Mouse (Mus musculus) megakaryocyte, embryonic 14.5 days (primary cell): ENCODE results near the gene Dnajb6. TPM values are rescaled to one million over a fixed set of nuclear protein-coding genes. Genes with fewer than 3 reads are reported as not detected.
"Not testable (repeated sequence)": the region's sequence is repeated elsewhere in the genome, so short reads cannot be mapped to it uniquely, and the experiment has no call there.

Experiments
- H3K27me3 ChIP-seq: replicated peaks from 2 replicates; pipeline ENCODE3; 2012; ENCODE audit warnings: inconsistent platforms
- H3K36me3 ChIP-seq: replicated peaks from 2 replicates; pipeline ENCODE3; 2012; ENCODE audit warnings: low read length, inconsistent platforms, mixed read lengths
- H3K4me1 ChIP-seq: 2 replicates; pipeline ENCODE4 v1.6.1; 2012; ENCODE audit warnings: inconsistent platforms
- H3K4me3 ChIP-seq: replicated peaks from 2 replicates; pipeline ENCODE3; 2012; ENCODE audit warnings: moderate library complexity, mild to moderate bottlenecking, inconsistent platforms
- H3K9me3 ChIP-seq: 2 replicates; pipeline ENCODE4 v1.6.1; 2012; ENCODE audit warnings: inconsistent platforms
- FLI1 ChIP-seq: IDR thresholded peaks from 2 replicates; pipeline ENCODE4 v1.6.1; 2012; ENCODE audit warnings: low read length, inconsistent platforms, mixed read lengths
- GATA1 ChIP-seq: IDR thresholded peaks from 3 replicates; pipeline ENCODE4 v1.6.1; 2012; ENCODE audit warnings: mixed read lengths, low read length, inconsistent platforms, borderline replicate concordance
- polyA plus RNA-seq: library from polyadenylated mRNA; stranded (reverse); fragments of >175 nt; gene quantifications from 2 replicates; pipeline ENCODE4 v1.2.3, GENCODE M21; 2012; ENCODE audit warnings: low replicate concordance; ENCODE audit not compliant: insufficient read depth

Gene Dnajb6
- polyA plus RNA-seq, 1 experiment: 175 TPM

DNA sequence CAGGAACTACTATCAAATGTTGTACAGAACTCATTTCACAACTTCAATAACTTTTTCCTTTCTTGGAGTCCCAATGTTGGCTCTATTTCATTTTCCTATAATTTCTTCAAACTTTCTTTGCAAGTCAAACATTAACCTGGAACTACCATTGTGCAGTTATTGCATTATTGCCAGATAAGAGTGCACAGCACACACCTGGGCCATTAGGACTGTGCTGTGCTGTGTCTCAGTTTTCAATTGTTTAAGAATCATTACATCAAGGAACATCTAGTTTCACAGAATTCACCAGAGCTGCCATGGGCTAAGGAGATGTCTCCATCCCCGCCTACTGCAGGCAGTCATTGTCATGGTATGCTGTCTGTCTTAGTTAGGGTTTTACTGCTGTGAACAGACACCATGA, 73.5 kb downstream of the Dnajb6 start:
- Histone ChIP-seq H3K4me1 (0 out of 2 replicates have a peak, but pooled peaks cover 4% of the 10 kb centered on the region), H3K27me3 (no peaks in the 10 kb centered on the region), H3K9me3 (peaks cover 2% of the 10 kb centered on the region), H3K4me3 (no peak overlapping the region), H3K36me3 (no peaks in the 10 kb centered on the region)
- TF ChIP-seq GATA1 (no peak), FLI1 (no peak)

DNA sequence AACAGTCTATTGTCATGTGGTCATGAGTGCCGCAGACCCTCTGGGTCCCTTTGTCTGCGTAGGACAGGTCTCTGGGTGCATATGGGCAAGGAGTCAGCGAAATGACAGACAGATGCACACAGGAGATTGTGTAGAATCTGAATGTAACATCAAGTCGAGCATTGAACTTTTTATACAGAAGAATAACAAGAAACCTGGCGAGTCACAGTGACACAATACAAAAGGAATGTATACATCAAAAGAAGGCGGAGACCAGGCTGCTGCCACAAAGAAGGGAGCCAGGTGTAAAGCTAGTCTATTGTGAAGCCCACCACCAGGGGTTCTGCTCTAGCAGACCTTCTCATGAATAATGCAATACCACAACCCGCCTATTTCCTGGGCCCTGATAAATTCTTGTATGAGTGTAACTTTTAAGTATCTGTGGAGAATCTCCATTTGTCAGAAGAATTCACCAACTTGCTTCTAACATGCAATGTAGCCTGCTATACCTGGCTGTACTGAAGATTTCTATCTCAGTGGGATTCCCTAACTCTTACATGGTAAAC, 76.0 kb downstream of the Dnajb6 start:
- not testable (repeated sequence) for H3K4me1 ChIP-seq, H3K4me3 ChIP-seq, H3K27me3 ChIP-seq, H3K9me3 ChIP-seq, H3K36me3 ChIP-seq

DNA sequence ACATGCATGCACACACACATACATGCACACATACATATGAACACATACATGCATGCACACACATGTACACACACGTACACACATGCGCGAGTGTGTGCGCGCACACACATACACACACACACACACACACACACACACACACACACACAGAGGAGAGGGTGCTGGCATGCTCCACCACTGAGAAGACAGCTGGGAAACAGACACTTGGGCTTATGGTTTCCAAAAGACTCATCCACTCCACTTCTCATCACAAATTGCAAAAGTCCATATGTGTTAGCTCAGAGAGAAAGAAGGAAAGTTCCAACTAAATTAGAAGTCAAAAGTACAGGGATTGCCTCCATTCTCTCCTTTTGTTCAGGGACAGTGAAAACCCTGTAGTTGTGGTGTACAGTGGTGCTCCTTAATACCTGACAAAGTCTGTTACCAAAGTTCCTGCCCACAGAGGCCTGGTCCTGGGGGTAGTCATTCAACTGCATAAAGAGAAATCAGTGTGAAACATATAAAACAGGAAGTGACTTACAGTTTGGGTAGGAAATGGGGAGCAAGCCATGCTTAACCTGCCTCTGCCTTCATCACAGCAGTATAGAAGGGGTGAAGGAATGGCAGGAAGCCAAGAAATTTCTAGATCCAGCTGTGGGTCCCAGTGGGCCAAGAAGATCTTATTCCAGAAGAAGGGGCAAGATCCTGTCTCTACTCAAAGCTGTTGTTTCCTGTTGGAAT, 81.2 kb downstream of the Dnajb6 start:
- no peak overlapping the region for H3K4me3 ChIP-seq
- peaks cover 2% of the 10 kb centered on the region for H3K27me3 ChIP-seq
- no peaks in the 10 kb centered on the region for H3K36me3 ChIP-seq
- peaks cover 8% of the 10 kb centered on the region; the same call in 1 of the 2 replicates for H3K4me1 ChIP-seq
- peaks cover 15% of the 10 kb centered on the region for H3K9me3 ChIP-seq
- TF ChIP-seq GATA1 (no peak), FLI1 (no peak)

DNA sequence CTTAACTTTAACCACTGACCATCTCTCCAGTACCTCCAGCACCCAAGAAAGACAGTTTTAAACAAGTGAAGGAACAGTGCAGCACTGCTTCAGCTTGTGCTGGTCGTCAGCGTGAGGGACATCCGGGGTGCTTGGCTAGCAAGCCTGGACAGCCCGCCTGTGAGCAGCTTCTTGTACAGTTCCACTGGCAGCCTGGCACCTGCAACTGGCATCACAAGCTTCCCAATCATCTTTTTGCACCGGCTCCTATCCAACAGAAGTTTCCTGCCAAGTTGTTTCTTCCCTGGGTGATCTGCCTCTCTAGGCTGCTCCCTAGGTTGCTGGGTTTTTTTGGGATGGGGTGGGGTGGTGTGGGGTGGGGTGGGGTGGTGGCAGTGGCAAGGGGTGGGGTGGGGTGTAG, 81.9 kb downstream of the Dnajb6 start:
- Histone ChIP-seq H3K9me3 (peaks cover 15% of the 10 kb centered on the region), H3K27me3 (peaks cover 2% of the 10 kb centered on the region), H3K4me1 (peaks cover 8% of the 10 kb centered on the region; the same call in 1 of the 2 replicates), H3K36me3 (no peaks in the 10 kb centered on the region), H3K4me3 (no peak overlapping the region)
- TF ChIP-seq FLI1: no peak
- no peak for TF ChIP-seq GATA1

DNA sequence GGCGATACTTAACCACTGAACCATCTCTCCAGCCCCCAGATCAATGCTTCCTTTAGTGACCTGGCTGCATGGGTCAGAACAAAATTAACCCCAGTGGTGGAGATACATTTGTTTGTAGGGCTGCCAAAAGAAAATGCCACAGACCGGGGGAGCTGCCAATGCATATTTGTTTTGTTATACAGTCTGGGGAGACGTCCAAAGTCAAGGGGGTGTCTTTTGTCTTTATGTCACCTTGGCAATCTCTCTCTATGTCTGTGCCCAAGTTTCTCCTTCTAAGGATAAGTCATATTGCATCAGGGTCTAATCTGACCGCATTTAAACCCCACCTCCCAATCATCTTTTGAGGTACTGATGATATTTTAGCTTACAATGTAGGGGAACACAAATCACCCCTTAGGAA, 82.8 kb downstream of the Dnajb6 start:
- Histone ChIP-seq H3K4me3 (no peak overlapping the region), H3K9me3 (peaks cover 15% of the 10 kb centered on the region), H3K27me3 (peaks cover 2% of the 10 kb centered on the region), H3K36me3 (no peaks in the 10 kb centered on the region), H3K4me1 (peaks cover 8% of the 10 kb centered on the region; the same call in 1 of the 2 replicates)
- TF ChIP-seq GATA1: no peak

DNA sequence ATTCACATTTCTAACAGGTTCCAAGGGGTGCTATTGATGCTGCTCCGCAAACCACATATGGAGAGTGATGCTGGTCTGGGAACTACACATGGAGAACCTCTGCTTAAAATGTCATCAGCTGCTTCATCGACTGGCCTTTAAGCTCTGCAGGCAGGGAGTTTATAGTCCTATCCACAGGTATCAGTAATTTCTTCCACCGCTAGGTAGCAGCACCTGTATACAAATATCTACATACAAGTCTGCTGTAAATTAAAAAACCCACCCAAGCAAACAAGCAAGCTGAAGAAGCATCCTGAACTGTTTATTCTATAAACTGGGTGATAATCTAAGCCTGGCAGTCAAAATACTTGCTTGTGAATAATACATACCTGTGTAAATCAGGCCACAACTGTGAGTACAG, 89.3 kb downstream of the Dnajb6 start:
- TF ChIP-seq FLI1 (no peak), GATA1 (no peak)

DNA sequence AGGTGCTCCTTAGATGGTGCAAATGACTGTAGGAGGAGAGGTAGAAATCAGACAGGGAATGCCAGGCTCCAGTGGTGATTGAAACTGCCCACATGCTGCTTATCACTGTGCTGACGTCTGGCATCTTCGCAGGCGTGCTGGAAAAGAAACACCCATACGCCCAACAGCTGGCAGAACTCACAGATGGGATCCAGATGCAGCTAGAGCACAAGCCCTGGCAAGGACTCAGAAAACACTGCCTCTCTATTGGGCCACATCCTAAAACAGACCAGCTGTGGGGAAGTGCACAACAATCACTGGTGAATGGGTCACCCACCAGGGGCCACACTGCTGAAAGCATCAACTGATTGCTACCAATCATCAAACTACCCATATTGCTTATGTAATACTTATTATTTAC, 91.3 kb downstream of the Dnajb6 start:
- Histone ChIP-seq H3K9me3 (no peaks in the 10 kb centered on the region), H3K27me3 (no peaks in the 10 kb centered on the region), H3K36me3 (no peaks in the 10 kb centered on the region), H3K4me1 (peaks cover 17% of the 10 kb centered on the region), H3K4me3 (no peak overlapping the region)
- no peak for TF ChIP-seq FLI1
- TF ChIP-seq GATA1: no peak

More for the DNA sequence above, 89.3 kb downstream of the Dnajb6 start:
- Histone ChIP-seq H3K36me3 (no peaks in the 10 kb centered on the region), H3K9me3 (no peaks in the 10 kb centered on the region), H3K27me3 (no peaks in the 10 kb centered on the region), H3K4me1 (peaks cover 17% of the 10 kb centered on the region), H3K4me3 (no peak overlapping the region)

DNA sequence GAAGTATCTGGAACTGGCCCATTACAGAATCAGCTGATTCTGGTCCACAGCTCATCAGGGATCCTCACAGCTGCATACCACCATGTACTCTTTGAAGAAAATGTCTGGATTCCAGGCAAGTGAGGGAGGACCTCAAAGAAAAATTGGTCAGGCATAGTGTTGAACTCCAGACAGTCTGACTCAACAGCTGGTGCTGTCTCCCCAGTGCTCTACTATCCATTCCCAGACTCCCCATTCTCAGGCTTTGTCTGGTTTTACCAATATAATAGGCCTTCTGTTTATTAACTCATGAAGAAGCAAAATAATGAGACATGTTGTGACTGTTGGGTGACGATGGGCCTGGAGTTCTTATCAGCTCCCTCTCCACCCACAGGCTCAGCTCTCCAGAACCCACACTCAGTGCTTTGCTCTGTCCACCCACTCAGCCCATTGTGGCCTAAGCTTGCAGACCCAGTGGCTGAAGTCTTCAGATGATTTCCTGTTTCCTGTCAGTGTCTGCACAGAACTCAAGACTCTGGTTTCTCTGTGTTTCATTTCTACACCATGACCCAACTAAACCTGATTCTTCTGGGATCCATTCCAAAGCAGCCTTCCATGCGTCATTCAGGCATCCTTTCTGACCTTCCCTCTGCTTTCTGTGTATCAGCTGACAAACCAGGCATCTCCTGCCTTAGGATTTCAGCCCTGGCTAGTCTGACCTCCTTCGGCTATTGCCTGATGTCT, 107.1 kb downstream of the Dnajb6 start:
- peaks cover 58% of the 10 kb centered on the region for H3K4me1 ChIP-seq
- TF ChIP-seq FLI1 (no peak), GATA1 (no peak)
- H3K9me3 ChIP-seq: no peaks in the 10 kb centered on the region
- H3K36me3 ChIP-seq: no peaks in the 10 kb centered on the region
- H3K4me3 ChIP-seq: peak overlapping the region; percentile 0
- no peaks in the 10 kb centered on the region for H3K27me3 ChIP-seq

DNA sequence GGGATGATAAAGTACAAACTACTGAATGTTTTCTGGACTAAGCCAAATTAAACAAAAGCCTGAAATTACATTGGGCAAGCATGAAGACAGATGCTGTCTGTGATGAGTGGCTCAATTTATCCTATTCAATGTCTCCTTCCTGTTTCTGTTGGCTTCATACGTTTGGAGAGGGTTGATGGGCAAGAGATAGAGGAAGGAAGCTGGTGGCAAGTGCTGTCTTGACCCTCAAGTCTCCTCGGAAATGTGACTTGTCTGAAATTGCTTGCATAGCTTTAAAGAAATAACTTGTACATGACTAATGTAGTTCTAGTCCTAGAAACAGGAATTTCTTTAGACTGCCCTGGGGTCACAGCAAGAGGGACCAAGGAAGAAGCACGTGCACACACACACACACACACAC, 109.5 kb downstream of the Dnajb6 start:
- Histone ChIP-seq H3K36me3 (no peaks in the 10 kb centered on the region), H3K4me1 (peaks cover 60% of the 10 kb centered on the region), H3K27me3 (no peaks in the 10 kb centered on the region), H3K9me3 (no peaks in the 10 kb centered on the region), H3K4me3 (no peak overlapping the region)
- TF ChIP-seq FLI1: no peak
- no peak for TF ChIP-seq GATA1

DNA sequence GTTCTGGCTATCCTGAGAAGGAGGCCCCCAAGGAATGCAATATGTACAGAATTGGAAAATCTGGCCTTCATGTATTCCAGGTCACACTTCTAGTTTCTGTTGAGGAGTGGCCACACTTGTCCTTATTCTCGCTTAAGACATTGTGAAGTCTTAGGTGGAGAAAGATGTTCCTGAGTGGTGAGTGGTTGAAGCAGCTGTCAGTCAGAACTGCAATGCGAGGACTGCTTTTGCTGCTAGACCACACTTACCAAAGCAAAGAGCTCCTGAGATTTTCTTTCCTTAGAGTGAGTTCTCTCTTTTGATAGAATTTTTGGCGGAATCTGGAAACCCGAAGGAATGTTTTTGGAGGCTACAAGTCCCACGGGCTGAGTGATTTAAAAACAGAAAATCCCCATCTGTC, 112.0 kb downstream of the Dnajb6 start:
- TF ChIP-seq FLI1: no peak
- no peak for TF ChIP-seq GATA1
- no peaks in the 10 kb centered on the region for H3K9me3 ChIP-seq
- peaks cover 49% of the 10 kb centered on the region for H3K4me1 ChIP-seq
- no peak overlapping the region for H3K4me3 ChIP-seq
- no peaks in the 10 kb centered on the region for H3K36me3 ChIP-seq
- no peaks in the 10 kb centered on the region for H3K27me3 ChIP-seq
